Mouse (Mus musculus) heart, adult 10 weeks (tissue): Measurements from ENCODE around the gene Gzmd. TPM values are rescaled to one million over a fixed set of nuclear protein-coding genes. Genes with fewer than 3 reads are reported as not detected.

Experiments
- polyA plus RNA-seq: library from polyadenylated mRNA; stranded (reverse); fragments of 350-450 nt; fragmentation: Illumina TruSeq; extraction: RNeasy Lipid Tissue Mini Kit (QIAGEN cat#74804); gene quantifications from one replicate; pipeline ENCODE4 v1.2.3, GENCODE M21; 2014; ENCODE audit warnings: low read depth, low replicate concordance

The Gzmd gene
- not detected for polyA plus RNA-seq

GRCm38 (mm10) chr14:56132508-56132907 is at the start of gene Gzmd:
Gzmd (minus strand) TSS chr14:56132608.

DNA sequence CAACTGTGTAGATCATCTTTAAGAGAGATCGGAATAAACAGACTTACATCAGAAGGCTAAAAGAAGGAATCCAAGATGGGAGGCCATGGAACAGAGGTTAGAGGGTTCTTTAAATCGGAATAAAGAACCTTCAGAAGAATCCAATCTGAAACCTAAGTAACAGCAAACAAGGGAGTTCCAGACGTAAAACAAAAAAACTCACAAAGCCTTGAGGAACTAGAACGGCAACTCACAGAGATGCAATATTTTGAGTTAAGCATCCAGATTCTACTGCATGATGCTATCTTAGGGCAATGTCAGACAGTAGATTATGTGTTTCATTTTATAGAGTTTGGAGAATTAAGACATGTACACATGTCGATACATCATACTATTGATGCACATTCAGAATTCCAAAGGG is 42.1 kb upstream of the Gzmd start, which contains the start of gene Gzmn:
Gzmn (minus strand) TSS at position 101 of the 400 bp plus-strand sequence.

DNA sequence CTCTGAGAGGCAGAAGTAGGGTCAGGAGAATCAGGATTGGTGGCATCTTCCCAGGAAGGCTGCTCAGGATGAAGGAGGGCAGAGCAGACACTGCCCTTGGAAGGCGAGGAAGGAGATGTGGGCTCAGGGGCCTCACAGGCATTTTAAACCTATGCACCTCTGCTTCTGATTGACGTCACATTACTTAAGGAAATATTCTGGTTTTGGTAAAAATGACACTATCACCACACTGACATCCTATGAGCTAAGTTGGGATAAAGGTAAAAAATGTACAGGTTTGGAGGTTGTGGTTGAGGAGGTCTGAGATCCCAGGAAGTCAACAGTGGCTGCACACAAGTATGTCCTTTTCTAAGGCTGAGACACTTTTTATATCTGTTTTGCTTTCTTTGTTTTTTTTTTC is 27.1 kb upstream of the Gzmd start, which contains the start of gene Gzmg:
Gzmg (minus strand) TSS at position 101 of the 400 bp plus-strand sequence.

DNA sequence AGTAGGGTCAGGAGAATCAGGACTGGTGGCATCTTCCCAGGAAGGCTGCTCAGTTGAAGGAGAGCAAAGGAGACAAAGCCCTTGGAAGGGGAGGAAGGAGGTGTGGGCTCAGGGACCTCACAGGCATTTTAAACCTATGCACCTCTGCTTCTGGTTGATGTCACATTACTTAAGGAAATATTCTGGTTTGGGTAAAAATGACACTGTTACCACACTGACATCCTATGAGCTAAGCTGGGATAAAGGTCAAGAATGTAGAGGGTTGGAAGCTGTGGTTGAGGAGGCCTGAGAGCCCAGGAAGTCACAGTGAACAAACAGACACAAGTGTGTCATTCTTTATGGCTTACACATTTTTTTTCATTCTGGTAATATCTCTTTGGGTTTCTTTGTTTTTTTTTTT is 11.9 kb downstream of the Gzmd start, which contains the start of gene Gzme:
Gzme (minus strand) TSS at position 101 of the 400 bp plus-strand sequence.

GRCm38 (mm10) chr14:56102386-56102785 is 30.0 kb downstream of the Gzmd start, which contains the start of gene Ctsg:
Ctsg (minus strand) TSS chr14:56102574.

DNA sequence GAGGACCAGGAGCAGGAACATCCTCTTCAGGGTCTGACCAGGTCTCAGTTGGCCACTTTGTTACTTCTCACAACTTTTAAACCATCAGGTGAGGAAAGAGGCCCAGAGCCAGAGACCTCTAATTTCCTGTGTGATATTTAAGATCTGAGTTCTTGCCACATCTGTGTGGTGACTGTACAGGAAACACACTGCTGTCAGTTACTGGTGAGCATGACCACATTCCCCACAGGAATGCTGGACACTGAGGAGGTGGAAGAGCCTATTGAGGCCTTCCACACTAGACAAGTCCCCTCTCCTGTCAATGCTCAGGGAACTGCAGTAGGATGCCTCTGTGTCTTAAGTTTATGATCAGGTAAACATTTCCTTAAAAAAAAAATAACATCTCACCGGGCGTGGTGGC is 47.2 kb downstream of the Gzmd start, which contains the start of gene Mcpt8:
Mcpt8 (minus strand) TSS at position 107 of the 400 bp plus-strand sequence.

Other genes starting within 250 kb of the Gzmd start
- not detected for gene Cbln3, start 248.2 kb downstream of the Gzmd start, polyA plus RNA-seq
- gene Khnyn, start 247.7 kb downstream of the Gzmd start, polyA plus RNA-seq: 13.0 TPM
- gene Sdr39u1, start 232.3 kb downstream of the Gzmd start, polyA plus RNA-seq: 150 TPM
- 2.4 TPM for gene Cma1, start 187.9 kb downstream of the Gzmd start, polyA plus RNA-seq
- gene Cma2, start 181.6 kb downstream of the Gzmd start, polyA plus RNA-seq: not detected
- gene Mcpt1, start 114.6 kb downstream of the Gzmd start, polyA plus RNA-seq: not detected
- not detected for gene Mcpt9, start 102.1 kb downstream of the Gzmd start, polyA plus RNA-seq
- gene Mcpt2, start 90.6 kb downstream of the Gzmd start, polyA plus RNA-seq: not detected
- gene Mcpt4, start 70.3 kb downstream of the Gzmd start, polyA plus RNA-seq: 3.5 TPM
- gene Mcpt8, start 47.3 kb downstream of the Gzmd start, polyA plus RNA-seq: not detected
- not detected for gene Ctsg, start 30.0 kb downstream of the Gzmd start, polyA plus RNA-seq
- not detected for gene Gzme, start 12.0 kb downstream of the Gzmd start, polyA plus RNA-seq
- gene Gzmg, start 27.0 kb upstream of the Gzmd start, polyA plus RNA-seq: not detected
- gene Gzmn, start 42.0 kb upstream of the Gzmd start, polyA plus RNA-seq: not detected
- not detected for gene Gzmf, start 78.8 kb upstream of the Gzmd start, polyA plus RNA-seq
- gene Gzmc, start 102.0 kb upstream of the Gzmd start, polyA plus RNA-seq: not detected
- not detected for gene Gzmb, start 129.7 kb upstream of the Gzmd start, polyA plus RNA-seq
- not detected for gene Atp12a, start 232.5 kb upstream of the Gzmd start, polyA plus RNA-seq